Mouse (Mus musculus) midbrain, embryonic 13.5 days (tissue): ENCODE measurements around the gene Zfp292. TPM values are rescaled to one million over a fixed set of nuclear protein-coding genes. Genes with fewer than 3 reads are reported as not detected.

Source experiments
- ATAC-seq: fragments of 200-750 bp; cut with Nextera tagmentation; 2 replicates; pipeline ENCODE4 v1.8.0; 2017; ENCODE audit warnings: mild to moderate bottlenecking, moderate TSS enrichment, moderate library complexity
- H3K27ac ChIP-seq: fragments of 300-500 bp; sonication (generic); 2 replicates; pipeline ENCODE4 v1.5.1; 2015; ENCODE audit warnings: inconsistent platforms, mild to moderate bottlenecking, moderate library complexity
- H3K27me3 ChIP-seq: fragments of 300-500 bp; sonication (generic); 2 replicates; pipeline ENCODE4 v1.6.1; 2015; ENCODE audit warnings: mild to moderate bottlenecking, inconsistent platforms
- H3K36me3 ChIP-seq: fragments of 300-500 bp; sonication (generic); 2 replicates; pipeline ENCODE4 v1.6.1; 2015; ENCODE audit warnings: mild to moderate bottlenecking, inconsistent platforms
- H3K4me1 ChIP-seq: fragments of 300-500 bp; sonication (generic); replicated peaks from 2 replicates; pipeline ENCODE4 v1.6.1; 2015; ENCODE audit warnings: inconsistent platforms
- H3K4me2 ChIP-seq: fragments of 300-500 bp; sonication (generic); replicated peaks from 2 replicates; pipeline ENCODE4 v1.6.1; 2015; ENCODE audit warnings: moderate library complexity, mild to moderate bottlenecking, inconsistent platforms
- H3K4me3 ChIP-seq: fragments of 300-500 bp; sonication (generic); replicated peaks from 2 replicates; pipeline ENCODE4 v1.5.1; 2015; ENCODE audit warnings: mild to moderate bottlenecking, inconsistent platforms
- H3K9ac ChIP-seq: fragments of 300-500 bp; sonication (generic); replicated peaks from 2 replicates; pipeline ENCODE4 v1.6.1; 2015; ENCODE audit warnings: mild to moderate bottlenecking, inconsistent platforms
- H3K9me3 ChIP-seq: fragments of 300-500 bp; sonication (generic); 2 replicates; pipeline ENCODE4 v1.6.1; 2016; ENCODE audit warnings: mild to moderate bottlenecking, inconsistent platforms
- WGBS: fragments of 180-500 bp; shearing (Covaris S2); methylation state at CpG from one replicate; pipeline ENCODE4 v1.1.7; 2015; 5-methylcytosine and 5-hydroxymethylcytosine counted together
- polyA plus RNA-seq: library from polyadenylated mRNA; unstranded; fragments of >200 nt; fragmentation: Nextera tagmentation; extraction: Ambion mirVana; gene quantifications from 2 replicates; pipeline ENCODE4 v1.2.1, GENCODE M21; 2015

The Zfp292 gene
- polyA plus RNA-seq, 1 experiment from 2014 or later = 40.3 TPM

GRCm38 (mm10) chr4:34842826-34843225 is 39.9 kb downstream of the Zfp292 start:
- Histone ChIP-seq H3K9me3 (no peaks in the 10 kb centered on the region), H3K4me1 (peaks cover 23% of the 10 kb centered on the region), H3K27me3 (no peaks in the 10 kb centered on the region), H3K4me3 (no peak overlapping the region), H3K36me3 (peaks cover 6% of the 10 kb centered on the region), H3K9ac (no peak overlapping the region), H3K4me2 (no peak overlapping the region), H3K27ac (no peak overlapping the region)
- WGBS = 94% methylated on average over 3 of the region's 3 CpGs
- peak; percentile 49; the same call in 1 of the 2 replicates for ATAC-seq

GRCm38 (mm10) chr4:34831496-34831895 is 51.3 kb downstream of the Zfp292 start:
- no peak for ATAC-seq
- 91% methylated on average over 4 of the region's 4 CpGs for WGBS
- H3K4me1 ChIP-seq = no peaks in the 10 kb centered on the region
- no peak overlapping the region for H3K27ac ChIP-seq
- no peak overlapping the region for H3K4me3 ChIP-seq
- H3K9me3 ChIP-seq = no peaks in the 10 kb centered on the region
- no peak overlapping the region for H3K9ac ChIP-seq
- H3K27me3 ChIP-seq = no peaks in the 10 kb centered on the region
- peaks cover 20% of the 10 kb centered on the region for H3K36me3 ChIP-seq
- no peak overlapping the region for H3K4me2 ChIP-seq

GRCm38 (mm10) chr4:34829456-34829855 is 53.3 kb downstream of the Zfp292 start:
- no peaks in the 10 kb centered on the region for H3K27me3 ChIP-seq
- no peak overlapping the region for H3K4me3 ChIP-seq
- H3K4me2 ChIP-seq = no peak overlapping the region
- no peaks in the 10 kb centered on the region for H3K4me1 ChIP-seq
- peaks cover 13% of the 10 kb centered on the region; the same call in 1 of the 2 replicates for H3K36me3 ChIP-seq
- 95% methylated on average over 3 of the region's 3 CpGs for WGBS
- ATAC-seq = no peak
- no peaks in the 10 kb centered on the region for H3K9me3 ChIP-seq
- no peak overlapping the region for H3K9ac ChIP-seq
- H3K27ac ChIP-seq = no peak overlapping the region

- no peak for ATAC-seq
- H3K4me2 ChIP-seq = no peak overlapping the region
Observed at GRCm38 (mm10) chr4:34823901-34824300, 58.9 kb downstream of the Zfp292 start.

GRCm38 (mm10) chr4:34819904-34820303 is 62.9 kb downstream of the Zfp292 start:
- Histone ChIP-seq H3K36me3 (peaks cover 36% of the 10 kb centered on the region), H3K27ac (no peak overlapping the region), H3K27me3 (no peaks in the 10 kb centered on the region), H3K4me3 (no peak overlapping the region), H3K4me2 (no peak overlapping the region), H3K9ac (no peak overlapping the region), H3K4me1 (no peaks in the 10 kb centered on the region), H3K9me3 (no peaks in the 10 kb centered on the region)
- ATAC-seq = no peak
- 93% methylated on average over 4 of the region's 4 CpGs for WGBS

More at GRCm38 (mm10) chr4:34823901-34824300, 58.9 kb downstream of the Zfp292 start:
- 92% methylated on average over 1 of the region's 1 CpGs for WGBS
- no peaks in the 10 kb centered on the region for H3K4me1 ChIP-seq
- no peak overlapping the region for H3K27ac ChIP-seq
- H3K9me3 ChIP-seq = no peaks in the 10 kb centered on the region
- H3K27me3 ChIP-seq = no peaks in the 10 kb centered on the region
- H3K36me3 ChIP-seq = peaks cover 9% of the 10 kb centered on the region
- no peak overlapping the region for H3K9ac ChIP-seq
- H3K4me3 ChIP-seq = no peak overlapping the region

- Histone ChIP-seq H3K9me3 (no peaks in the 10 kb centered on the region), H3K4me3 (no peak overlapping the region), H3K36me3 (peaks cover 14% of the 10 kb centered on the region), H3K27me3 (no peaks in the 10 kb centered on the region), H3K4me1 (no peaks in the 10 kb centered on the region), H3K4me2 (no peak overlapping the region), H3K27ac (no peak overlapping the region), H3K9ac (no peak overlapping the region)
- ATAC-seq = 0 out of 2 replicates have a peak, but pooled peaks have one; percentile 40
- 85% methylated on average over 14 of the region's 14 CpGs for WGBS
Observed at GRCm38 (mm10) chr4:34801166-34802034, 81.4 kb downstream of the Zfp292 start.

GRCm38 (mm10) chr4:34798005-34798404 is 84.8 kb downstream of the Zfp292 start:
- Histone ChIP-seq H3K27me3 (no peaks in the 10 kb centered on the region), H3K9me3 (no peaks in the 10 kb centered on the region), H3K4me2 (no peak overlapping the region), H3K27ac (no peak overlapping the region), H3K4me3 (no peak overlapping the region), H3K4me1 (no peaks in the 10 kb centered on the region), H3K9ac (no peak overlapping the region), H3K36me3 (no peaks in the 10 kb centered on the region)
- ATAC-seq = no peak
- 90% methylated on average over 2 of the region's 2 CpGs for WGBS

- no peaks in the 10 kb centered on the region for H3K36me3 ChIP-seq
- H3K9me3 ChIP-seq = no peaks in the 10 kb centered on the region
- ATAC-seq = no peak
- WGBS = 86% methylated on average over 8 of the region's 8 CpGs
- no peak overlapping the region for H3K4me3 ChIP-seq
- no peak overlapping the region for H3K9ac ChIP-seq
- no peak overlapping the region for H3K4me2 ChIP-seq
- H3K4me1 ChIP-seq = no peaks in the 10 kb centered on the region
- H3K27me3 ChIP-seq = no peaks in the 10 kb centered on the region
- H3K27ac ChIP-seq = no peak overlapping the region
Observed at GRCm38 (mm10) chr4:34797294-34797983, 85.3 kb downstream of the Zfp292 start.

- ATAC-seq = no peak
- no peak overlapping the region for H3K4me2 ChIP-seq
- H3K9me3 ChIP-seq = no peaks in the 10 kb centered on the region
- H3K4me3 ChIP-seq = no peak overlapping the region
- H3K27ac ChIP-seq = peak overlapping the region; percentile 8; the same call in 1 of the 2 replicates
- H3K9ac ChIP-seq = no peak overlapping the region
- H3K36me3 ChIP-seq = no peaks in the 10 kb centered on the region
- H3K4me1 ChIP-seq = no peaks in the 10 kb centered on the region
- 81% methylated on average over 5 of the region's 5 CpGs for WGBS
- H3K27me3 ChIP-seq = no peaks in the 10 kb centered on the region
Observed at GRCm38 (mm10) chr4:34796294-34796693, 86.5 kb downstream of the Zfp292 start.

GRCm38 (mm10) chr4:34786476-34786875 is 96.3 kb downstream of the Zfp292 start:
- ATAC-seq = no peak
- 90% methylated on average over 3 of the region's 3 CpGs for WGBS
- no peaks in the 10 kb centered on the region for H3K36me3 ChIP-seq
- H3K4me2 ChIP-seq = no peak overlapping the region
- H3K4me3 ChIP-seq = no peak overlapping the region
- H3K27me3 ChIP-seq = no peaks in the 10 kb centered on the region
- no peak overlapping the region for H3K27ac ChIP-seq
- H3K9me3 ChIP-seq = no peaks in the 10 kb centered on the region
- no peaks in the 10 kb centered on the region for H3K4me1 ChIP-seq
- no peak overlapping the region for H3K9ac ChIP-seq

- Histone ChIP-seq H3K4me2 (no peak overlapping the region), H3K9me3 (no peaks in the 10 kb centered on the region), H3K36me3 (no peaks in the 10 kb centered on the region), H3K27ac (no peak overlapping the region), H3K4me1 (no peaks in the 10 kb centered on the region), H3K4me3 (no peak overlapping the region), H3K27me3 (no peaks in the 10 kb centered on the region), H3K9ac (no peak overlapping the region)
- 78% methylated on average over 2 of the region's 2 CpGs for WGBS
- peak; percentile 30; the same call in 1 of the 2 replicates for ATAC-seq
Observed at GRCm38 (mm10) chr4:34785646-34786045, 97.1 kb downstream of the Zfp292 start.

GRCm38 (mm10) chr4:34784865-34785264 is 97.9 kb downstream of the Zfp292 start:
- no peak overlapping the region for H3K27ac ChIP-seq
- ATAC-seq = no peak
- 62% methylated on average over 5 of the region's 5 CpGs for WGBS

More at GRCm38 (mm10) chr4:34784865-34785264, 97.9 kb downstream of the Zfp292 start:
- H3K9me3 ChIP-seq = no peaks in the 10 kb centered on the region
- H3K4me3 ChIP-seq = no peak overlapping the region
- H3K36me3 ChIP-seq = no peaks in the 10 kb centered on the region
- no peak overlapping the region for H3K9ac ChIP-seq
- H3K4me2 ChIP-seq = no peak overlapping the region
- H3K4me1 ChIP-seq = no peaks in the 10 kb centered on the region
- H3K27me3 ChIP-seq = no peaks in the 10 kb centered on the region
